ENCODE assay signal across 19 mouse cellular contexts in the genomic region with DNA sequence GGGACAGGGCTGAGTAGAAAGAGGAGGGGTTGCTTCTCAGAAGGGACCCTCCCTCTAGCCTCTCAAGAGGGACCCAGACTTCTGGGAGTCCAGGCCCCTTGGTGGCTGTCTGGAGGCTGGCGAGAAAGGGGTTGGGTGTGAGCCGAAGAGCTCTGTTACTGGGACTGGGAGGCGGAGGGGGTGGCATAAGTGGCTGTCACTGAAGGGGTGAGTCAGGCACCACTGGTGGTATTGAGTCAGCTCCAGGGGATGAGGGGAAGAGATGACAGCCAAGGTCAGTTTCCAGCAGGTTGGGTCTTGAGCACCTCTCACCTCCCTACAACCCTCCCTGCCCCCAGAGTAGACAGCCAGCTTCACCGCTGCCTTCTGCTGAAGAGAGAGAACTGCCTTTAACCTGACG. TPM values are rescaled to one million over a fixed set of nuclear protein-coding genes. Genes with fewer than 3 reads are reported as not detected.
DNase-seq lines count a peak whose midpoint lies in the region; ATAC-seq and TF ChIP-seq lines count a peak whose summit lies in the region.
"Had no signal": no experiment of that assay in that cellular context is flagged by ENCODE, and none has a peak within 500 bp of the region (broad histone marks: within the 10 kb centered on the region; RNA-seq: fewer than 3 reads in every experiment).

No protein-coding gene starts in this region.

- peak; percentile 33 to 49 for DNase-seq in adrenal gland, postnatal 36 days
- DNase-seq in adrenal gland, postnatal 14 days: no peak
- DNase-seq in left cerebral cortex, adult 2 months (ENCODE audit: extremely low spot score in 1 of 2, low spot score in 2 of 2): no peak
- DNase-seq in left cerebral cortex, adult 9 months (ENCODE audit: low spot score in 2 of 2): no peak
- DNase-seq in 3134 (ENCODE audit: extremely low read depth, insufficient read length, low spot score): peak; percentile 34
- DNase-seq: adrenal gland, adult 8-10 months; cerebellum, adult 18-20 months; cerebellum, adult 9-10 months; gastrocnemius, adult 2 months; gastrocnemius, postnatal 14 days; heart, adult 11 months had no signal

- H3K4me3 ChIP-seq in left cerebral cortex, adult 2 months: no peak overlapping the region
- H3K4me3 ChIP-seq in olfactory bulb, adult 2 months (ENCODE audit: insufficient read depth, low read depth, low read length): no peak overlapping the region
- H3K4me3 ChIP-seq: forebrain, embryonic 10.5 days; forebrain, embryonic 13.5 days; gastrocnemius, adult 2 months; hindbrain, embryonic 12.5 days; hindbrain, embryonic 15.5 days had no signal

- intact Hi-C loops in left cerebral cortex, adult 2 months (cut with DNase I): loop anchor here (2.0 kb wide), 1 partner anchor 15 kb away; no protein-coding TSS in a partner anchor

- ATAC-seq in frontal cortex, adult (ENCODE audit: low TSS enrichment): no peak
- ATAC-seq: CD4-positive, CD25-positive, alpha-beta regulatory T cell, adult 4 months; forebrain, embryonic 13.5 days; forebrain, embryonic 16.5 days had no signal

- TF ChIP-seq CTCF in left cerebral cortex, adult 2 months (IDR thresholded peaks at IDR 0.05): no peak
- TF ChIP-seq CTCF in olfactory bulb, adult 2 months (IDR thresholded peaks at IDR 0.05; ENCODE audit: insufficient read depth, low read depth, low read length): no peak

- 50% methylated on average over 5 of the region's 5 CpGs for WGBS in olfactory bulb, adult 2 months

- H3K4me1 ChIP-seq in olfactory bulb, adult 2 months (ENCODE audit: control insufficient read depth, insufficient read depth, low read length): peaks cover 89% of the 10 kb centered on the region

- H3K27ac ChIP-seq in left cerebral cortex, adult 2 months: peak overlapping the region; percentile 40; the same call in 1 of the 2 replicates
- peak overlapping the region; percentile 91 for H3K27ac ChIP-seq in olfactory bulb, adult 2 months (ENCODE audit: insufficient read depth, low read depth, low read length)
- H3K27ac ChIP-seq: forebrain, embryonic 10.5 days; forebrain, embryonic 13.5 days; gastrocnemius, adult 2 months; hindbrain, embryonic 12.5 days; hindbrain, embryonic 15.5 days had no signal

- no peak for TF ChIP-seq POLR2A in olfactory bulb, adult 2 months (IDR thresholded peaks at IDR 0.05; ENCODE audit: insufficient read depth, low read depth, low read length)

RNA-seq across cellular contexts. Expression of a gene that starts 35.9 kb away (rescaled TPM):
- 10 to 100 TPM; 45.4 to 47.3 TPM for total RNA-seq in adrenal gland, postnatal 36 days (2021)
- total RNA-seq in adrenal gland, postnatal 14 days (2021): 39.3 and 51.3 TPM in 2 replicates
- 100 to 1,000 TPM; 248 to 254 TPM for total RNA-seq in left cerebral cortex, adult 2 months (2021)
- not detected in 2 replicates for polyA plus RNA-seq in olfactory bulb, adult 2 months (2012; ENCODE audit: insufficient read depth, insufficient read length, low replicate concordance, missing spikeins)

Comparison
In these comparisons a context has a peak if more than half of its experiments do, and no peak if none do; other contexts are left out.
1. DNase-seq: peak in adrenal gland, postnatal 36 days (2 of 2) and 3134 (single experiment); none in adrenal gland, postnatal 14 days (single experiment), left cerebral cortex, adult 2 months (0 of 2) and left cerebral cortex, adult 9 months (0 of 2).